Mouse (Mus musculus) stomach, postnatal 0 days (tissue): ENCODE data around the gene Rundc3a. TPM values are rescaled to one million over a fixed set of nuclear protein-coding genes. Genes with fewer than 3 reads are reported as not detected.
"Not testable (repeated sequence)": the region's sequence is repeated elsewhere in the genome, so short reads cannot be mapped to it uniquely, and the experiment has no call there.

Experiments
- ATAC-seq: fragments of 200-750 bp; cut with Nextera tagmentation; 2 replicates; pipeline ENCODE4 v1.8.0; 2017; ENCODE audit not compliant: low FRiP score, low TSS enrichment
- DNase-seq: peaks from one replicate; pipeline ENCODE4 v3.0.0-alpha.2; 2016; ENCODE audit warnings: low spot score
- H3K27ac ChIP-seq: fragments of 300-500 bp; sonication (generic); replicated peaks from 2 replicates; pipeline ENCODE4 v1.5.1; 2014; ENCODE audit warnings: mild to moderate bottlenecking, control low read depth
- H3K27me3 ChIP-seq: fragments of 300-500 bp; sonication (generic); 2 replicates; pipeline ENCODE4 v1.6.1; 2014; ENCODE audit warnings: low read length; ENCODE audit not compliant: control insufficient read depth, insufficient read depth
- H3K36me3 ChIP-seq: fragments of 300-500 bp; sonication (generic); 2 replicates; pipeline ENCODE4 v1.6.1; 2014; ENCODE audit warnings: low read length, mixed read lengths; ENCODE audit not compliant: control insufficient read depth, insufficient read depth
- H3K4me1 ChIP-seq: fragments of 300-500 bp; sonication (generic); replicated peaks from 2 replicates; pipeline ENCODE4 v1.6.1; 2014; ENCODE audit warnings: antibody characterized with exemption; ENCODE audit not compliant: control insufficient read depth, insufficient read depth
- H3K4me2 ChIP-seq: fragments of 300-500 bp; sonication (generic); replicated peaks from 2 replicates; pipeline ENCODE4 v1.6.1; 2014; ENCODE audit warnings: low read depth, mild to moderate bottlenecking, control low read depth, moderate library complexity
- H3K4me3 ChIP-seq: fragments of 300-500 bp; sonication (generic); 2 replicates; pipeline ENCODE4 v1.5.1; 2014; ENCODE audit warnings: low read depth, low read length, control low read depth
- H3K9ac ChIP-seq: fragments of 300-500 bp; sonication (generic); 2 replicates; pipeline ENCODE4 v1.6.1; 2014; ENCODE audit warnings: mild to moderate bottlenecking, low read length, control low read depth, mixed read lengths
- H3K9me3 ChIP-seq: fragments of 300-500 bp; sonication (generic); 2 replicates; pipeline ENCODE4 v1.6.1; 2016; ENCODE audit warnings: low read length; ENCODE audit not compliant: control insufficient read depth
- CTCF ChIP-seq: IDR thresholded peaks from 2 replicates; pipeline ENCODE4 v1.5.1; 2016; ENCODE audit warnings: antibody characterized with exemption, low read depth, mild to moderate bottlenecking, moderate library complexity
- EP300 ChIP-seq: optimal IDR thresholded peaks from 2 replicates; pipeline ENCODE3; 2016; ENCODE audit warnings: antibody characterized with exemption
- WGBS: fragments of 180-500 bp; shearing (Covaris S2); extraction: QIAGEN DNeasy Blood & Tissue Kit; methylation state at CpG from one replicate; pipeline ENCODE4 v1.1.7; 2014; 5-methylcytosine and 5-hydroxymethylcytosine counted together
- polyA plus RNA-seq: library from polyadenylated mRNA; unstranded; fragments of >200 nt; fragmentation: Nextera tagmentation; extraction: Ambion mirVana; gene quantifications from 2 replicates; pipeline ENCODE4 v1.2.1, GENCODE M21; 2015

Gene Rundc3a
- polyA plus RNA-seq, 1 experiment from 2014 or later: 5.1 TPM

DNA sequence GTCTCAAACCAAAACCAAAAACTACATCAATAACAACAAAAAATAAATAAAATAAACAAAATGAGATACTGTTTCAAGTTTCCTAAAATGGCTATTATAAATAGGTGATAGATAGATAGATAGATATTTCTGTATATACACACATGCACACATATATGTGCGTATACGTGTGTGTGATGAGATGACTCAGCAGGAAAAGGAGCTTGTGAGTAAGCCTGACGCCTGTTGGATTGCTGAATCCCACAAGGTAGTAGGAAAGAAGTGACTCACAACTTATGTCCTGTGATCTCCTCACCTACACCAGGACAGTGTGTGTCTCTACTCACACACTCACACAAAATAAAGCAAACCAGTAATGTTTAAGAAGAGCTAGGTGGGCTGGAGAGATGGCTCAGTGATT, 10.4 kb upstream of the Rundc3a start:
- Histone ChIP-seq H3K4me1 (no peaks in the 10 kb centered on the region), H3K27me3 (no peaks in the 10 kb centered on the region), H3K4me3 (no peak overlapping the region), H3K9me3 (no peaks in the 10 kb centered on the region), H3K4me2 (no peak overlapping the region), H3K36me3 (no peaks in the 10 kb centered on the region), H3K27ac (no peak overlapping the region), H3K9ac (no peak overlapping the region)
- 75% methylated on average over 3 of the region's 3 CpGs for WGBS
- ATAC-seq: no peak
- TF ChIP-seq EP300 (no peak), CTCF (no peak)
- DNase-seq: no peak

DNA sequence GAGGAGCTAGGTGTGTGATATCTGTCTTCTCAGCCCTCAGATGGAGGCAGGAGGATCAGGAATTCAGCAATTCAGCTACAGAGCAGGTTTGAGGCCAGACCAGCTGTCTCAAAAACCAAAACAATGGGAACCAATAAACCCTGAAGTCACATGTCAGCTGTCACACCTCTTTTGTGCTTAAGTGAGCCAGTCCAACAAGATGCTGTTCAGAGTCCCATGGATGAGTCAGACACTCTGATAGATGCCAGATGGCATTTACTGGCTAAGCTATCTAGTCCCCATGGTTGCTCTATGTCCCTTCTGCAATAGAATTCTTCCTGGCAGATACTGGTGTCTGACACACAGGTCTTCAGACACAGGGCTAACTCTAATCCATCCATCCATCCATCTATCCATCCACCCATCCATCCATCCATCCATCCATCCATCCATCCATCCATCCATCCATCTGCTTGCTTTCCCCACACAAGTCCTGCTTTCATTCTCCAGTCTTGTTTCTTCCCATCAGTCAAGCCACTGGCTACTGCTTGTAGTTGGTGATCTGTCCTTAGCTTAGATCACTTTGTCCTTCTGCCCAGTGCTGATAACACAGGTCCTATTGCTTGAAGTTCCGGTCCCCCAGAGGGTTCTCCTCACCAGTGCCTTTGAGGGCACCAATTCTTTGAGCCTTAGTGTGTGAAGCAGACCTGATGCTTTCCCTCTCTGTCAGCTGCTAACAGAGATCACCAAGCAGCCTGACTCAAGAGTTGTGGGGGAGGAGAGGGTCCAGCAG, 9.7 kb upstream of the Rundc3a start:
- Histone ChIP-seq H3K36me3 (no peaks in the 10 kb centered on the region), H3K4me3 (no peak overlapping the region), H3K27me3 (no peaks in the 10 kb centered on the region), H3K9ac (no peak overlapping the region), H3K27ac (no peak overlapping the region), H3K4me1 (no peaks in the 10 kb centered on the region), H3K4me2 (no peak overlapping the region), H3K9me3 (no peaks in the 10 kb centered on the region)
- no peak for TF ChIP-seq EP300
- TF ChIP-seq CTCF: no peak
- ATAC-seq: no peak
- 86% methylated on average over 1 of the region's 1 CpGs for WGBS
- no peak for DNase-seq

- Histone ChIP-seq H3K27ac (no peak overlapping the region), H3K9ac (no peak overlapping the region), H3K27me3 (no peaks in the 10 kb centered on the region), H3K9me3 (no peaks in the 10 kb centered on the region), H3K4me1 (no peaks in the 10 kb centered on the region), H3K36me3 (no peaks in the 10 kb centered on the region), H3K4me3 (no peak overlapping the region), H3K4me2 (no peak overlapping the region)
- 52% methylated on average over 2 of the region's 2 CpGs for WGBS
- ATAC-seq (no peak), DNase-seq (no peak)
- TF ChIP-seq EP300 (no peak), CTCF (no peak)
These were observed 8.8 kb upstream of the Rundc3a start for GRCm38 (mm10) chr11:102384418-102384817.

GRCm38 (mm10) chr11:102385075-102385474, 8.1 kb upstream of the Rundc3a start:
- Histone ChIP-seq H3K27me3 (no peaks in the 10 kb centered on the region), H3K4me2 (no peak overlapping the region), H3K36me3 (no peaks in the 10 kb centered on the region), H3K4me1 (no peaks in the 10 kb centered on the region), H3K27ac (no peak overlapping the region), H3K9ac (no peak overlapping the region), H3K4me3 (no peak overlapping the region), H3K9me3 (no peaks in the 10 kb centered on the region)
- DNase-seq (no peak), ATAC-seq (no peak)
- TF ChIP-seq CTCF (no peak), EP300 (no peak)
- WGBS: 55% methylated on average over 4 of the region's 4 CpGs

DNA sequence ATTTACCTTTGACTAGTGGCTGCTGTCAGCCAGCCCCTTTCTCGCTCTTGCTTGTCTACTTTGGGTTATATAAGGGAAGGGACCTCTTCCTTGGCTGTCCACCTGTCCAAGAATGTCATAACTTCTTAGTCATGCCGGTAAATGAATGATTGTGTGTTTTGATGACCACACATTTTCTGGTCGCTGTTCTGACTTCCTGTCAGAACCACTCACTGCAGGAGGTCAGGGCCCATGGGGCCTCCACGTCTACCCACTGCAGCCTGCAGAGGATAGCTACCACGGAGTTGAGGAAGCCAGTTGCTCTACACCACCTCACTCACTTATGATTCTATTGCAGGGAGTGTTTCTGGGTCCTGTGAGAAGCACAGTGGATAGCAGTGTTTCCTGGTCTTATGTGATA, 7.1 kb upstream of the Rundc3a start:
- no peak overlapping the region for H3K4me3 ChIP-seq
- H3K4me2 ChIP-seq: no peak overlapping the region
- H3K9ac ChIP-seq: no peak overlapping the region
- 47% methylated on average over 5 of the region's 5 CpGs for WGBS
- H3K4me1 ChIP-seq: no peaks in the 10 kb centered on the region
- no peaks in the 10 kb centered on the region for H3K36me3 ChIP-seq
- H3K9me3 ChIP-seq: no peaks in the 10 kb centered on the region
- H3K27ac ChIP-seq: no peak overlapping the region
- H3K27me3 ChIP-seq: no peaks in the 10 kb centered on the region
- ATAC-seq: no peak
- no peak for TF ChIP-seq CTCF
- no peak for TF ChIP-seq EP300
- DNase-seq: no peak

DNA sequence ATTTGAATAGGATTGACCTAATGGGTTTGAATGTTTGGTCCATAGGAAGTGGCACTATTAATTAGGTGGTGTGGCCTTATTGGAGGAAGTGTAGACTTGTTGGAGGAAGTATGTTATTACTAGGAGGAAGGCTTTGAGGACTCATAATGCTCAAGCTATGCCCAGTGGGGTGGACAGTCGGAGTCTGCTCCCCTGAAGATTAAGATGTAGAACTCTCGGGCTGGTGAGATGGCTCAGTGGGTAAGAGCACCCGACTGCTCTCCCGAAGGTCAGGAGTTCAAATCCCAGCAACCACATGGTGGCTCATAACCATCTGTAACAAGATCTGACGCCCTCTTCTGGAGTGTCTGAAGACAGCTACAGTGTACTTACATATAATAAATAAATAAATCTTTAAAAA, 3.8 kb upstream of the Rundc3a start:
- DNase-seq, H3K9ac ChIP-seq, H3K27ac ChIP-seq, H3K4me2 ChIP-seq, H3K27me3 ChIP-seq, H3K4me1 ChIP-seq, H3K36me3 ChIP-seq, ATAC-seq, H3K4me3 ChIP-seq, H3K9me3 ChIP-seq: not testable (repeated sequence)
- 92% methylated on average over 4 of the region's 5 CpGs for WGBS
